ENCODE assay signal across 15 mouse cellular contexts in the genomic region with DNA sequence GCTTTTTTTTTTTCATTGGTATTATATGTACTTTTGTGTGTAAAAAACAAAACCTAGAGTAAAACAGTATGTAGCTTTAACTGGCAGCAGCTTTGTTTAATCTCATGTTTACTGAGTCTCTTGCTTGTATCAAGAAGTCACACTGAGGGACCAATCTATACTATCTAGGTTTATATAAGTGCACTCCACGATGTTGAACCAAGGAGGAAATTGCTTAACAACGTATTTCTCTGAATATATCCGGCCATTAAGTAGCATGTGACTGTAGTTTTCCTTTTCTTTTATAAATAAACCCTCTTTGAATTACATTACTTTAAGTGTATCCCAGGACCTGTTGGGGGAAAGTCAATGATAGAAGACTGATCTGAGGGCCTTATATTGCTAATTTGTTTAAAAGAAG.
"Had no signal": no experiment of that assay in that cellular context is flagged by ENCODE, and none has a peak within 500 bp of the region (broad histone marks: within the 10 kb centered on the region; RNA-seq: fewer than 3 reads in every experiment).

No protein-coding gene starts in this region.

- H3K4me3 ChIP-seq: neural tube, embryonic 15.5 days; stomach, embryonic 15.5 days had no signal

- H3K9me3 ChIP-seq: neural tube, embryonic 15.5 days; stomach, embryonic 15.5 days had no signal

- DNase-seq: retina, postnatal 1 day; right cerebral cortex, adult 18-20 months; right cerebral cortex, postnatal 14 days; right cerebral cortex, postnatal 25 days; right cerebral cortex, postnatal 4 days; spleen, adult 18-20 months; thymus, adult 18-20 months; thymus, adult 2 months; thymus, postnatal 14 days; thymus, postnatal 25 days; thymus, postnatal 36 days; thymus, postnatal 4 days had no signal

- H3K4me2 ChIP-seq: neural tube, embryonic 15.5 days; stomach, embryonic 15.5 days had no signal

- H3K27me3 ChIP-seq: neural tube, embryonic 15.5 days; stomach, embryonic 15.5 days had no signal

- H3K36me3 ChIP-seq: neural tube, embryonic 15.5 days; stomach, embryonic 15.5 days had no signal

- H3K27ac ChIP-seq: neural tube, embryonic 15.5 days; stomach, embryonic 15.5 days; stomach, postnatal 0 days had no signal

- H3K9ac ChIP-seq: neural tube, embryonic 15.5 days; stomach, embryonic 15.5 days had no signal

- H3K4me1 ChIP-seq: stomach, embryonic 15.5 days had no signal
